Comparison of ENCODE assay signal across 12 mouse cellular contexts in genomic region chr1:38516225-38516624, GRCm38 (mm10).
"Had no signal": no experiment of that assay in that cellular context is flagged by ENCODE, and none has a peak within 500 bp of the region (broad histone marks: within the 10 kb centered on the region; RNA-seq: fewer than 3 reads in every experiment).

No protein-coding gene starts in this region.

- H3K27me3 ChIP-seq: midbrain, embryonic 13.5 days; midbrain, embryonic 15.5 days; neural tube, embryonic 12.5 days; stomach, embryonic 15.5 days had no signal

- H3K27ac ChIP-seq: midbrain, embryonic 13.5 days; midbrain, embryonic 15.5 days; neural tube, embryonic 12.5 days; stomach, embryonic 15.5 days; stomach, postnatal 0 days had no signal

- H3K9ac ChIP-seq: lung, embryonic 14.5 days; midbrain, embryonic 13.5 days; midbrain, embryonic 15.5 days; neural tube, embryonic 12.5 days; stomach, embryonic 15.5 days had no signal

- H3K9me3 ChIP-seq: midbrain, embryonic 13.5 days; midbrain, embryonic 15.5 days; neural tube, embryonic 12.5 days; stomach, embryonic 15.5 days had no signal

- ATAC-seq: midbrain, embryonic 13.5 days; midbrain, embryonic 15.5 days had no signal

- H3K36me3 ChIP-seq: midbrain, embryonic 15.5 days; stomach, embryonic 15.5 days had no signal

- DNase-seq: lung, adult 18-20 months; lung, embryonic 14.5 days; lung, postnatal 10 days; lung, postnatal 4 days; right cerebral cortex, postnatal 14 days; thymus, postnatal 14 days; thymus, postnatal 36 days had no signal

- H3K4me3 ChIP-seq: midbrain, embryonic 13.5 days; midbrain, embryonic 15.5 days; neural tube, embryonic 12.5 days; stomach, embryonic 15.5 days had no signal

- H3K4me2 ChIP-seq: lung, embryonic 14.5 days; midbrain, embryonic 13.5 days; midbrain, embryonic 15.5 days; neural tube, embryonic 12.5 days; stomach, embryonic 15.5 days had no signal
